Mouse (Mus musculus) liver, embryonic 14.5 days (tissue): ENCODE data around the gene Tbc1d13.

Source experiments
- CTCF ChIP-seq: IDR thresholded peaks from 2 replicates; pipeline ENCODE4 v1.5.1; 2016; ENCODE audit warnings: antibody characterized with exemption, low read depth, control low read depth
- EP300 ChIP-seq: IDR thresholded peaks from 2 replicates; pipeline ENCODE4 v1.6.1; 2016; ENCODE audit warnings: antibody characterized with exemption, low read depth

- no peak for TF ChIP-seq CTCF
- TF ChIP-seq EP300 = no peak; the same call in 1 of the 2 replicates
Observed at GRCm38 (mm10) chr2:30132801-30133612, 539 bp upstream of the Tbc1d13 start.
